Mouse (Mus musculus) megakaryocyte, embryonic 14.5 days (primary cell): Measurements from ENCODE around the gene Tle6. TPM values are rescaled to one million over a fixed set of nuclear protein-coding genes. Genes with fewer than 3 reads are reported as not detected.
"Not testable (repeated sequence)": the region's sequence is repeated elsewhere in the genome, so short reads cannot be mapped to it uniquely, and the experiment has no call there.

Experiments used
- H3K27me3 ChIP-seq: replicated peaks from 2 replicates; pipeline ENCODE3; 2012; ENCODE audit warnings: inconsistent platforms
- H3K36me3 ChIP-seq: replicated peaks from 2 replicates; pipeline ENCODE3; 2012; ENCODE audit warnings: low read length, inconsistent platforms, mixed read lengths
- H3K4me1 ChIP-seq: 2 replicates; pipeline ENCODE4 v1.6.1; 2012; ENCODE audit warnings: inconsistent platforms
- H3K4me3 ChIP-seq: replicated peaks from 2 replicates; pipeline ENCODE3; 2012; ENCODE audit warnings: moderate library complexity, mild to moderate bottlenecking, inconsistent platforms
- H3K9me3 ChIP-seq: 2 replicates; pipeline ENCODE4 v1.6.1; 2012; ENCODE audit warnings: inconsistent platforms
- FLI1 ChIP-seq: IDR thresholded peaks from 2 replicates; pipeline ENCODE4 v1.6.1; 2012; ENCODE audit warnings: low read length, inconsistent platforms, mixed read lengths
- GATA1 ChIP-seq: IDR thresholded peaks from 3 replicates; pipeline ENCODE4 v1.6.1; 2012; ENCODE audit warnings: mixed read lengths, low read length, inconsistent platforms, borderline replicate concordance
- polyA plus RNA-seq: library from polyadenylated mRNA; stranded (reverse); fragments of >175 nt; gene quantifications from 2 replicates; pipeline ENCODE4 v1.2.3, GENCODE M21; 2012; ENCODE audit warnings: low replicate concordance; ENCODE audit not compliant: insufficient read depth

Gene Tle6
- 69.5 and 166 TPM in 2 replicates for polyA plus RNA-seq

GRCm38 (mm10) chr10:81600738-81601203 lies at the start of gene Tle6:
Gene Tle6 (minus strand): TSS chr10:81601073.
- TF ChIP-seq FLI1 (no peak), GATA1 (no peak)
- peaks cover 4% of the 10 kb centered on the region for H3K36me3 ChIP-seq
- H3K27me3 ChIP-seq: no peaks in the 10 kb centered on the region
- no peaks in the 10 kb centered on the region for H3K9me3 ChIP-seq
- peak within 1 kb of the TSS; percentile 93 for H3K4me3 ChIP-seq
- peaks cover 91% of the 10 kb centered on the region for H3K4me1 ChIP-seq

DNA sequence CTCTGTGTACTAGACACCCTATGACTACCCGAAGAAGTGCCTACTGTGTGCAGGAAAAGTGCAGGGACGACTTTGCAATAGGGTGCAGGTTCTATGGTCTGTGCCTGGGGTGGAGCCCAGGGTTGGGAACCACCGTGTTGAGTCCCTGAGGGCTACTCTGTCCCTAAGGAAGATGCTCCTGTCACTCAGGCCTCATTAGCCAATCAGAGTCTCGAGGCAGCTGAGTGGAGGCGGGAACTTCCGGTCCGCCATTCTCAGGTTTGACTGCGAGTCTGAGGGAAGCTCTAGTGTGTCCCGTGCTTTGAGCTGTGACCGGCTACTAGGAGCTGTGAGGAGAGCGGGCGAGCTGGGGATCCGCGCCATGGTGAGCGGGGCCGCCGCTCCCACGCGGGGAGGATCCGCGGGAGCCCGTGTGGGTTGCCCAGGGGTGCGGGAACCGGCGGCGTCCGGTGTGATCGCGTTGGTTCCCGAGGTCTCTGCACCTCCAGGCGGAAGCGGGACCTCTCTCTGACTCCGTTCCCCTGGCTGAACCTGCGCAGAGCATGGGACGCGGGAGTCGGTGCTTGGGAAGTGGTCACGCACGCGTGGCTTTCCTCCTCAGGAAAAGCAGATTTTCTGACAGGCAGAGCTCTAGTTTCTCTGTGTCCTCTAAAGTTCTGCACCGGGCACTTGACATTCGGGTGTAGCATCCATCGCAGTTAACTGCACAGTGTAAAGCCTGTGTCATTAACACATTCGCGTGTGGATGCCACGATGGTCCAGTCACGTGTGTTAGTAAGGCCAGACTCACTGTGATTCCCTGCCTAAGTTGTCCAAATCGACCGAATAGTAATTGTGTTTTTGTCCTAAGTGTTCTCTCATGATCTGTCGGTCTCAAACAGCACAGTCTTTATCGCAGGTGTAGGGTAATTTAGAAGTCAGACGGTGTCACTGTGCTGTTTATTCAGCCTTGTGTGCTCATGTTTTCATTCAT lies 48.2 kb upstream of the Tle6 start, which contains the start of gene Gm10778:
Gene Gm10778, plus strand, starts transcription at position 257 of the 973 bp plus-strand sequence.
- TF ChIP-seq FLI1: peak; percentile 21; the same call in 1 of the 2 replicates
- Histone ChIP-seq H3K4me1 (peaks cover 49% of the 10 kb centered on the region), H3K4me3 (peak within 1 kb of the TSS; percentile 90), H3K9me3 (peaks cover 13% of the 10 kb centered on the region; the same call in 1 of the 2 replicates), H3K36me3 (peaks cover 47% of the 10 kb centered on the region)
- not testable (repeated sequence) for H3K27me3 ChIP-seq

GRCm38 (mm10) chr10:81646015-81646555 lies 45.2 kb upstream of the Tle6 start:
- no peaks in the 10 kb centered on the region for H3K27me3 ChIP-seq
- peaks cover 34% of the 10 kb centered on the region for H3K36me3 ChIP-seq
- peaks cover 62% of the 10 kb centered on the region for H3K4me1 ChIP-seq
- no peaks in the 10 kb centered on the region for H3K9me3 ChIP-seq
- no peak for TF ChIP-seq FLI1
- TF ChIP-seq GATA1: no peak
- no peak overlapping the region for H3K4me3 ChIP-seq

GRCm38 (mm10) chr10:81645391-81645790 lies 44.5 kb upstream of the Tle6 start:
- no peaks in the 10 kb centered on the region for H3K9me3 ChIP-seq
- peaks cover 59% of the 10 kb centered on the region for H3K4me1 ChIP-seq
- TF ChIP-seq FLI1: no peak
- TF ChIP-seq GATA1: no peak
- H3K36me3 ChIP-seq: peaks cover 34% of the 10 kb centered on the region
- no peaks in the 10 kb centered on the region for H3K27me3 ChIP-seq
- no peak overlapping the region for H3K4me3 ChIP-seq

DNA sequence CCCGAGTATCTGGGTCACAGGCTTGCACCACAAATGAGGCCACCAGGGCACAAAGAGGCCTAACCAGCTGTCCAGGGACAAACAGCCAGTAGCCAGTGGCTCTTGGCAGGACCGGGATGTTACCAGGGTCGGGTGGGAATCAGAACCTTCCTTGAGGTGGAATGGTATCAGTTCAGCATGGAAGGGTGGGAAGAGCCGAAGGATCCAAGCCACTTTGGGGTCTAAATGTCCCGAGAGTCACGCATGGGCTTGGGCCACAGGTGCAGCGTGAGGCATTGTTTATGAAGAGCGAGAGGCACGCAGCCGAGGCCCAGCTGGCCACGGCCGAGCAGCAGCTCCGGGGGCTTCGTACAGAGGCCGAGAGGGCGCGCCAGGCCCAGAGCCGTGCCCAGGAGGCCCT lies 43.8 kb upstream of the Tle6 start:
- peaks cover 55% of the 10 kb centered on the region for H3K4me1 ChIP-seq

GRCm38 (mm10) chr10:81644162-81644561 lies 43.3 kb upstream of the Tle6 start:
- no peak for TF ChIP-seq GATA1
- TF ChIP-seq FLI1: no peak
- H3K4me1 ChIP-seq: peaks cover 55% of the 10 kb centered on the region

More for the DNA sequence above, 43.8 kb upstream of the Tle6 start:
- H3K9me3 ChIP-seq: no peaks in the 10 kb centered on the region
- TF ChIP-seq FLI1 (no peak), GATA1 (no peak)
- peaks cover 37% of the 10 kb centered on the region for H3K36me3 ChIP-seq
- no peaks in the 10 kb centered on the region for H3K27me3 ChIP-seq
- peak overlapping the region; percentile 100 for H3K4me3 ChIP-seq

GRCm38 (mm10) chr10:81643449-81644055 lies 42.7 kb upstream of the Tle6 start:
- Histone ChIP-seq H3K27me3 (no peaks in the 10 kb centered on the region), H3K9me3 (no peaks in the 10 kb centered on the region), H3K36me3 (peaks cover 46% of the 10 kb centered on the region), H3K4me3 (peak overlapping the region; percentile 100), H3K4me1 (peaks cover 54% of the 10 kb centered on the region)
- TF ChIP-seq GATA1 (no peak), FLI1 (no peak)

More at GRCm38 (mm10) chr10:81644162-81644561, 43.3 kb upstream of the Tle6 start:
- Histone ChIP-seq H3K9me3 (no peaks in the 10 kb centered on the region), H3K27me3 (no peaks in the 10 kb centered on the region), H3K4me3 (peak overlapping the region; percentile 100), H3K36me3 (peaks cover 42% of the 10 kb centered on the region)

DNA sequence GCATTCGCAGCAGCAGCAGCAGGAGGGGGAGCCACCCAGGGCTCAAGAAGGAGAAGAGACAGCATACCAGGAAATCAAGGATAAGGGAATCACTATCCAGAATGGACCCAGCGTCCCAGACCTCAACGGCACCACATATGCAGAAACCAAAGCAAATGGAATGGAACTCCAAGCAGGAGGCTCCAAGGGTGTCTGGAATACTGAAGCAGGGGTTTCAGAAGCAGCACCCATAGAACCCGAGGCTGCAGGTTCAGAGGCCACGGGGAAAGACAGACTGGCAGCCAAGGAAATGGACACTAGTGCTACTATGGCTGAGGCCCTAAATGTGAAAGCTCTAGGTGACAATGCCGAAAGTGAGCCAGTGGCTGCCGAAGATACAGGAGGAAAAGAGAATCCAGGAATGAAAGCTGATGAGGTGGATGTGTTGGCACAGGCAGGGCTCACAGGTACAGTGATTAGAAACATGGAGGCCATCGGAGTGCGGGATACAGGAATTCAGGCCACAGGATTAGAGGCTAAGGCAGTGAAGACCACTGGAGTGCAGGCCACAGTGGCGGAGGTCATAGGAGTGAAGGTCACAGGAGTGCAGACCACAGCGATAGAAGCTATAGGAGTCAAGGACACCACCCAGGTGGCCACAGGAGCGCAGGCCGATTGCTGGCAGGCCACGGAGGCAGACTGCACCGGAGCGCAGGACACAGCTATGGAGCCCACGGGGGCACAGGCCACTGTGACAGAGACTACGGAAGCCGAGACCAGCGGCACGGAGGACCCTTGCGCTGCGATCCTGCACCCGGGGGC lies 42.0 kb upstream of the Tle6 start:
- no peaks in the 10 kb centered on the region for H3K27me3 ChIP-seq
- peaks cover 51% of the 10 kb centered on the region for H3K36me3 ChIP-seq
- H3K9me3 ChIP-seq: no peaks in the 10 kb centered on the region
- no peak for TF ChIP-seq GATA1
- no peak for TF ChIP-seq FLI1
- H3K4me3 ChIP-seq: peak overlapping the region; percentile 100
- H3K4me1 ChIP-seq: peaks cover 56% of the 10 kb centered on the region
